Mouse (Mus musculus): ENCODE data around the gene Top3a. TPM values are rescaled to one million over a fixed set of nuclear protein-coding genes. Genes with fewer than 3 reads are reported as not detected.

The Top3a gene
- polyA plus RNA-seq, 1 experiment from 2014 or later = 6.7 TPM

DNA sequence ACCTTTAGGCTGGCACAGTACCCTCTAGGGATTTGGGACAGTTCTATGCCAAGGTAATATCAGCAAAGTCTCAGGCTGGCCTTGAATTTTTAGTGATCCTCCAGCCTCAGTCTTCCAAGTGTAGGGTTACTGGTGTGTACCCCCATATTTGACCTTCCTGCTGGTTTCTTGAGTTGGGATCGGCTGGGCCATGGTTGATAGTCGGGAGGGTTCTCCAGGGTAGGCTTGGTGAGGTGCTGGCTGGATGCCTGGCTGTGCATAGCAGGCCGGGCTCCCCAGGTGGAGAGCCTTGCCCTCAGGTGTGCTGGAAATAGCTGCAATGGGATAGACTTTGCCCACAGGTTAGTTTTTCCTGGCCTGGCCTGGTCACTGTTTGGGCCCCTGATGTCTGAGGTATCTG lies 71.9 kb downstream of the Top3a start:
- no peak for ATAC-seq
- no peak for TF ChIP-seq EP300 (IDR thresholded peaks at IDR 0.05)
- no peak for TF ChIP-seq CTCF (IDR thresholded peaks at IDR 0.05)
- Histone ChIP-seq H3K36me3 (ENCODE audit: insufficient read depth, low read length) (peaks cover 15% of the 10 kb centered on the region; the same call in 1 of the 2 replicates), H3K4me3 (ENCODE audit: low read depth, low read length) (no peak overlapping the region), H3K4me1 (ENCODE audit: insufficient read depth, low read depth, low read length) (peaks cover 14% of the 10 kb centered on the region), H3K27ac (ENCODE audit: low read length) (no peak overlapping the region), H3K27me3 (replicated peaks; ENCODE audit: insufficient read depth, low read length) (no peaks in the 10 kb centered on the region), H3K9ac (replicated peaks; ENCODE audit: low read depth) (no peak overlapping the region), H3K4me2 (replicated peaks; ENCODE audit: low read depth, low read length) (no peak overlapping the region), H3K9me3 (ENCODE audit: low read length) (no peaks in the 10 kb centered on the region)
- whole genome bisulfite sequencing = 87% methylated on average over 3 of the region's 3 CpGs
- no peak for DNase-seq (ENCODE audit: low spot score)

DNA sequence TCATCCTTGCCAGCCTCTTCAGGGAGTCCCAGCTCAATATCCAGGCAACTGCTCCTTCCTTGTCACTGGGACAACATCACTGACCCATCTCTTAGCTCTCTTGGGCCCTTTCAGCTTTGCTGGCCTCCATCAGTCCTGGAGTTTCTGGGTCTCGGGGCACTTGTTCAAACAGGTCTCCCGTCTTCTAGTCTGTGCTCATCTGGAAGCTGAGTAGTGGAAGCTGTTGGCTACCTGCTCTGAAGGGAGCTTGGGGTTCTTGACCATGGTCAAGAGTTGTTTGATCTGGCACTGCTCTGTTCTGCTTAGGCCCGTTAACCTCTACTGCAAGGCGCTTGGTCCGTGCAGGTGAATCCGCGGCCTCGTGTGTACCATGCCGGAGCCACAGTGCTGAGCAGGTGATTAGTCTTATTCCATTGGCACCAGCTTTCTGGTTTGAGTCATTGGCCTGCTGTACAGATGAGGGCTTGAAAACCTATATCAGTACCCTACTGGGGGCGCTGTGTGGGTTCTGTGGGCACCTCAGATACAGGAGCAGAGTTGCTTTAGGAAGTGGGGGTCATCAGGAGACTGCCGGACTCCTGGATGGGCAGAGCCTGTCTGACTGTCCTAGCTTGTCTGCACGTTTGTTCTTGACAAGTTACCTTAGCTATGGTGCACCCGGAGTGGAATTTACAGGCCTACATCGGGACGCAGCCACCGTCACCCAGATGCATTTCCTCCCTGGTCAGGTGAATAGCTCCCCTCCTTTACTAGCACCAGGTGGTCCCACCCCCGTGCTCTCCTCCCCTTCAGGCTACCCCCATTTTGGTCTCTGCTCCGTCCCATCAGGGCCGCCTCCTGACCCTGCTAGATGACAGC lies 72.9 kb downstream of the Top3a start:
- WGBS = 90% methylated on average over 19 of the region's 19 CpGs
- no peak for DNase-seq (ENCODE audit: low spot score)
- peaks cover 16% of the 10 kb centered on the region for H3K4me1 ChIP-seq (ENCODE audit: insufficient read depth, low read depth, low read length)
- H3K27ac ChIP-seq (ENCODE audit: low read length) = no peak overlapping the region
- H3K9ac ChIP-seq (replicated peaks; ENCODE audit: low read depth) = no peak overlapping the region
- no peak for TF ChIP-seq EP300 (IDR thresholded peaks at IDR 0.05)
- no peak for TF ChIP-seq CTCF (IDR thresholded peaks at IDR 0.05)
- H3K9me3 ChIP-seq (ENCODE audit: low read length) = no peaks in the 10 kb centered on the region
- H3K36me3 ChIP-seq (ENCODE audit: insufficient read depth, low read length) = peaks cover 10% of the 10 kb centered on the region; the same call in 1 of the 2 replicates
- no peaks in the 10 kb centered on the region for H3K27me3 ChIP-seq (replicated peaks; ENCODE audit: insufficient read depth, low read length)
- no peak overlapping the region for H3K4me2 ChIP-seq (replicated peaks; ENCODE audit: low read depth, low read length)
- no peak for ATAC-seq
- no peak overlapping the region for H3K4me3 ChIP-seq (ENCODE audit: low read depth, low read length)

DNA sequence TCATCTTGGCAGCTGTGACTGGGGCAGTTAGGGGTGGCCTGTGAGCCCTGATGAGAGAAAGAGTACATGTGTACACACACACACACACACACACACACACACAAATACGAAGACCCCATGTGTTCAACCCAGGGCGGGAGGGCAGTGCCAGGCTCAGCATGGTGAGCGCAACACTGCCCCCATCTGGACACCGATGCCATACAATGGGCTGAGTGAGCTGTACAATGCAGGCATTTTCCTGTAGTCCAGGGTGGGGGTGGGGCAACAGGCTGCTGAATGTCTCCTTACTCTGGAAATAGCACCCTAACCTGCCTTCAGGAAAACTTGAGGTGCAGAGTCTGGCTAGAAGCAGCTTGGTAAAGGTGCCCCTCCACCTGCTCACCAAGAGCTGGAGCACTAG lies 74.0 kb downstream of the Top3a start:
- WGBS = 35% methylated on average over 4 of the region's 4 CpGs
- H3K36me3 ChIP-seq (ENCODE audit: insufficient read depth, low read length) = no peaks in the 10 kb centered on the region

DNA sequence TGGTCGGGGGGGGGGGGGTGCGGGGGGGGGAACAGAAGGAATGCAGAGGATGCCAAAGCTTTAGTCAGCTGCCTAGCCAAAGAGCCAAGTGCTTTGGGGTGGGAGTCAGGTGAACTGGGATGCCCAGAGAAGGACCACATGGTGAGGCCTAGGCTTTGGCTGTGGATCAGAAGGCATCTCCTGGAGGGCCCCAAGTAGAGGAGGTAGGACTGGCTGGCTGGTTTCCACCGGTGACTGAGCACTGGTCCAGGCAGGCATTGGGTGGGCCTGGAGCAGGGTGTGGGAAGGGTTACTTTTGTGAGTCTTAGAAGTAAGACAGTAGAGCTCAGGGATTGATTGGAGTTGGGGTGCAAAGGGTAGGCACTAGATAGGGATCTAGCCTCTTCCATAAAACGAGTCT lies 75.6 kb downstream of the Top3a start:
- Histone ChIP-seq H3K4me3 (ENCODE audit: low read depth, low read length) (no peak overlapping the region), H3K9me3 (ENCODE audit: low read length) (no peaks in the 10 kb centered on the region), H3K4me2 (replicated peaks; ENCODE audit: low read depth, low read length) (no peak overlapping the region), H3K27ac (ENCODE audit: low read length) (no peak overlapping the region), H3K27me3 (replicated peaks; ENCODE audit: insufficient read depth, low read length) (no peaks in the 10 kb centered on the region), H3K36me3 (ENCODE audit: insufficient read depth, low read length) (no peaks in the 10 kb centered on the region), H3K4me1 (ENCODE audit: insufficient read depth, low read depth, low read length) (peaks cover 10% of the 10 kb centered on the region; the same call in 1 of the 2 replicates), H3K9ac (replicated peaks; ENCODE audit: low read depth) (no peak overlapping the region)
- DNase-seq (ENCODE audit: low spot score) (no peak), ATAC-seq (no peak)
- no peak for TF ChIP-seq EP300 (IDR thresholded peaks at IDR 0.05)
- WGBS = 77% methylated on average over 2 of the region's 4 CpGs

More for the DNA sequence above, 74.0 kb downstream of the Top3a start:
- DNase-seq (ENCODE audit: low spot score) = peak; percentile 72
- H3K27me3 ChIP-seq (replicated peaks; ENCODE audit: insufficient read depth, low read length) = no peaks in the 10 kb centered on the region
- H3K4me2 ChIP-seq (replicated peaks; ENCODE audit: low read depth, low read length) = no peak overlapping the region
- H3K27ac ChIP-seq (ENCODE audit: low read length) = no peak overlapping the region
- H3K9me3 ChIP-seq (ENCODE audit: low read length) = no peaks in the 10 kb centered on the region
- H3K4me3 ChIP-seq (ENCODE audit: low read depth, low read length) = no peak overlapping the region
- no peak for ATAC-seq
- H3K4me1 ChIP-seq (ENCODE audit: insufficient read depth, low read depth, low read length) = peaks cover 16% of the 10 kb centered on the region
- no peak overlapping the region for H3K9ac ChIP-seq (replicated peaks; ENCODE audit: low read depth)
- TF ChIP-seq CTCF (IDR thresholded peaks at IDR 0.05) (peak; percentile 85), EP300 (IDR thresholded peaks at IDR 0.05) (no peak)

DNA sequence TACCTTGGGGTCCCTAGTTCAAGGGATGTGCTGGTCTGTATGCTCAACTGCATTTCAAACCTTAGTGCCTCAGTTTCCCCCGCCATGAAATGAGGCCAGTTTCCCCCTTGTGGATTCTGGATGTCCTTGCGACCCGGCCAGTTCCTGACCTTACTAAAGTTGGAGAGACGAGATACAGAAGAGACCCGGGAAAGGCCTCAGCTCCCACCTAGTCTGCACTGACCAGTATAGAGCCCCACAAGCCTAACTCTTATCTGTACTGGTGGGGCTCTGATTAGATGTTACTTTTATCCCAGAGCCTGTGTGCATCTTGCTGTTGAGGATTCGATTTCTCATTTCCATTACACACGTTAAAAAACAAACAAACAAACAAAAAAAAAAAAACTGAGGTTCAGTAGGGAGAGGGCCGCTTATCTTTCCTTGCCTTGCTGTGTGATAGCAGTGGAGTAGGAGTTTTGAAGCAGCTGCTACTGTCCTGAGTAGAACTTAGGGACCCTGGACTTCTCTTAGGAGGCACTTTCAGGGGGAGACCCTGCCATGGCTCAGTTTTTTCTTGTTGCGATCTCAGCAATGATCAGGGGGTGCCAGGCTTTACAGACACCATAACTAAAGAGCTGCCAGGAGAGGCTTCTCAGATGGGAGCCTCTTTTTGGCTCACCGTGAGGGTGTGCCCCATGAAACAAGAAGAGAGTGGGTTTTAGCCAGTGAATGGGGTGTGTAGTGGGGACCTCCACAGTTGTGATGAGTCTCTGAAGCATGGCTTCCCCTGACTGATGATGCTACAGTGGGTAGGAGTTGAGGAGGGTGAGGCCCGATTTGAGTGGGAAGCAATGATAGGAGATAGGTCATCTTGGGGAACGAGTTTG lies 76.6 kb downstream of the Top3a start:
- TF ChIP-seq CTCF (IDR thresholded peaks at IDR 0.05) = 0 out of 2 replicates have a peak, but pooled peaks have one; percentile 14
- TF ChIP-seq EP300 (IDR thresholded peaks at IDR 0.05) = no peak
- H3K4me3 ChIP-seq (ENCODE audit: low read depth, low read length) = peak overlapping the region; percentile 88
- WGBS = 25% methylated on average over 12 of the region's 12 CpGs
- H3K36me3 ChIP-seq (ENCODE audit: insufficient read depth, low read length) = no peaks in the 10 kb centered on the region
- H3K27me3 ChIP-seq (replicated peaks; ENCODE audit: insufficient read depth, low read length) = no peaks in the 10 kb centered on the region
- H3K9ac ChIP-seq (replicated peaks; ENCODE audit: low read depth) = peak overlapping the region; percentile 78
- H3K27ac ChIP-seq (ENCODE audit: low read length) = peak overlapping the region; percentile 90; the same call in 1 of the 2 replicates
- H3K4me2 ChIP-seq (replicated peaks; ENCODE audit: low read depth, low read length) = peak overlapping the region; percentile 79
- H3K4me1 ChIP-seq (ENCODE audit: insufficient read depth, low read depth, low read length) = peaks cover 10% of the 10 kb centered on the region; the same call in 1 of the 2 replicates
- H3K9me3 ChIP-seq (ENCODE audit: low read length) = no peaks in the 10 kb centered on the region
- ATAC-seq = no peak
- no peak for DNase-seq (ENCODE audit: low spot score)

DNA sequence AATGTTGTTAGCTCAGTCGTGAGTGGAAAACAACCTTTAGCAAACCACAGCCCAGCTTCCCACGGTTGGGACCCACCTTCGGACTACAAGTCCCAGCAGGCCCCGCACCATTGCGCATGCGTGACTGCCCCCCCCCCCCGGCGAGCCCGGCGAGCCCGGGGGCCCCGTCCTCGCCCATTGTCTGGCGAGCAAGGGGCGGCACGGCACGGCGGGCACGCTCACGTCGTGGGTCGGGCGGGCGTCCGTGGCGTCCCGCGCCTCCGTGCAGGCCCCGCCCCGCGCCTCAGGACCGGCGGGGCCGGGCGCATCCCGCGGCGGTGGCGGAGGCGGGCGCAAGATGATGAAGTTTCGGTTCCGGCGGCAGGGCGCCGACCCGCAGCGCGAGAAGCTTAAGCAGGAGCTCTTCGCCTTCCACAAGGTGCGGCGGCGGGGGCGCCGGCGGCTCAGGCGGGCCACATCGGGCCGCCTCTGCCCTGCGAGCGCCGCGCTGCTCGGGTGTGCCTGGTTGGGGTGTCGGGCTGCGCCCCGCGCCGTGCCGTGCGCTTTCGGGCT lies 77.6 kb downstream of the Top3a start, which contains the start of gene Llgl1:
Gene Llgl1, plus strand, starts transcription at position 200 of the 552 bp plus-strand sequence.
- under 1% methylated on average over 42 of the region's 73 CpGs for WGBS
- H3K4me1 ChIP-seq (ENCODE audit: insufficient read depth, low read depth, low read length) = peaks cover 10% of the 10 kb centered on the region; the same call in 1 of the 2 replicates
- peak within 1 kb of the TSS; percentile 78 for H3K9ac ChIP-seq (replicated peaks; ENCODE audit: low read depth)
- ATAC-seq (peak; percentile 94), DNase-seq (ENCODE audit: low spot score) (peak; percentile 94)
- H3K4me2 ChIP-seq (replicated peaks; ENCODE audit: low read depth, low read length) = peak within 1 kb of the TSS; percentile 79
- H3K36me3 ChIP-seq (ENCODE audit: insufficient read depth, low read length) = no peaks in the 10 kb centered on the region
- H3K4me3 ChIP-seq (ENCODE audit: low read depth, low read length) = peak within 1 kb of the TSS; percentile 88
- H3K27ac ChIP-seq (ENCODE audit: low read length) = peak within 1 kb of the TSS; percentile 90
- no peaks in the 10 kb centered on the region for H3K9me3 ChIP-seq (ENCODE audit: low read length)
- no peaks in the 10 kb centered on the region for H3K27me3 ChIP-seq (replicated peaks; ENCODE audit: insufficient read depth, low read length)
- no peak for TF ChIP-seq CTCF (IDR thresholded peaks at IDR 0.05)
- TF ChIP-seq EP300 (IDR thresholded peaks at IDR 0.05) = no peak
